Mouse (Mus musculus) neural tube, embryonic 14.5 days (tissue): ENCODE measurements around the gene Timm13. TPM values are rescaled to one million over a fixed set of nuclear protein-coding genes. Genes with fewer than 3 reads are reported as not detected.
A peak's percentile ranks its signal among the peaks of the same experiment; 100 is the strongest.

ENCODE experiments used
- ATAC-seq: fragments of 200-750 bp; cut with Nextera tagmentation; 2 replicates; pipeline ENCODE4 v1.8.0; 2017; ENCODE audit warnings: low read depth, mild to moderate bottlenecking, moderate TSS enrichment, moderate library complexity
- H3K27ac ChIP-seq: fragments of 300-500 bp; sonication (generic); 2 replicates; pipeline ENCODE4 v1.5.1; 2014; ENCODE audit warnings: low read depth, mild to moderate bottlenecking, control low read depth, low read length, moderate library complexity, mixed read lengths
- H3K27me3 ChIP-seq: fragments of 300-500 bp; sonication (generic); 2 replicates; pipeline ENCODE4 v1.6.1; 2014; ENCODE audit warnings: low read length; ENCODE audit not compliant: control insufficient read depth, insufficient read depth
- H3K36me3 ChIP-seq: fragments of 300-500 bp; sonication (generic); 2 replicates; pipeline ENCODE4 v1.6.1; 2014; ENCODE audit warnings: low read length, mixed read lengths; ENCODE audit not compliant: control insufficient read depth, insufficient read depth
- H3K4me1 ChIP-seq: fragments of 300-500 bp; sonication (generic); 2 replicates; pipeline ENCODE4 v1.6.1; 2014; ENCODE audit warnings: low read length; ENCODE audit not compliant: control insufficient read depth, insufficient read depth
- H3K4me2 ChIP-seq: fragments of 300-500 bp; sonication (generic); 2 replicates; pipeline ENCODE4 v1.6.1; 2014; ENCODE audit warnings: mild to moderate bottlenecking, low read depth, low read length, control low read depth
- H3K4me3 ChIP-seq: fragments of 300-500 bp; sonication (generic); 2 replicates; pipeline ENCODE4 v1.5.1; 2014; ENCODE audit warnings: low read depth, low read length, control low read depth, mixed read lengths
- H3K9ac ChIP-seq: fragments of 300-500 bp; sonication (generic); replicated peaks from 2 replicates; pipeline ENCODE4 v1.6.1; 2014; ENCODE audit warnings: low read depth, mild to moderate bottlenecking, control low read depth, low read length, mixed read lengths
- H3K9me3 ChIP-seq: fragments of 300-500 bp; sonication (generic); 2 replicates; pipeline ENCODE4 v1.6.1; 2016; ENCODE audit warnings: low read length; ENCODE audit not compliant: control insufficient read depth
- WGBS: fragments of 180-500 bp; shearing (Covaris S2); extraction: QIAGEN DNeasy Blood & Tissue Kit; methylation state at CpG from one replicate; pipeline ENCODE4 v1.1.7; 2014; 5-methylcytosine and 5-hydroxymethylcytosine counted together
- polyA plus RNA-seq: library from polyadenylated mRNA; unstranded; fragments of >200 nt; fragmentation: Nextera tagmentation; extraction: Ambion mirVana; gene quantifications from 2 replicates; pipeline ENCODE4 v1.2.1, GENCODE M21; 2014

Timm13 gene
- 337 and 352 TPM in 2 replicates for polyA plus RNA-seq

DNA sequence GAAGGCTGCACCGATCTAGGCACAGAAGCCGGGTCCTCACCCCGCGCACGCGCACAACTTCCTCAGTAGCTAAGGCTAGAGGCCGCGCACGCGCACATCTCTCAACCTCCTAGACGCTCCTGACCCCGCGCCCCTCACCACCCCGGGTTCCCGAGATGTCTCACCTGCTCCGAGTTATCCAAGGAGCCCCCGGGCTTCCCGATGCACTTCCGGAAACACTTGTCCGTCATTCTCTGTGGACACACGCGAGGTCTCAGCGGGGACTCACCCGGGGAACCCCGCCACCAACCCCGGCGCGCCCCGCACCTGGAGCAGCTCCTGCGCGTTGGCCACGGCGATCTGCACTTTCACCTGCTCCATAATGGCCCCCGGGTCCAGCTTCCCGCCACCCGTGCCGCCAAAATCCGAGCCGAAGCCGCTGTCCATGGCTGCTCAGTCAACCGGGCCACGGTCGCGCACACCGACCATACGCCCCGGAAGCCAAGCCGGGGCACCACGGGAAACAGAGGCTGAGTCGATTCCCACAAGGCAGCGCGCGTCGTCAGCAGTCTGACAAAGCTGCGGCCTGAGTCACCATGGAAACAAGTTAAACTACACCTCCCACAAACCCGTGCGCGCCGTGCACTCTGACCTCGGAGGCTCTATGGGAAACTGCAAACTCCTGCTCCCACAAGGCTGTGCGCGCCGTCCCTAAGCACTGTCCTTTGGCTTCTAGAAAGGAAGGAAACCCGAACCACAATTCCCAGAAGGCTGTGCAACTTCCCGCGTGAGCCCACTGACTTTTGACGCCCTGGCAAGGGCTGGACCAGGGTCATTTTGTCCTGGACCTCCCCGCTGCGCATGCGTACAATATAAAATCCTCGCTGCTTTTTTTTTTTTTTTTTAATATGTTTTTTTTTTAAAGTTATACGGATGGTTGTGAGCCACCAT is at the start of gene Timm13:
TSS of gene Timm13 (minus strand) at position 652 of the 930 bp plus-strand sequence.
- under 1% methylated on average over 72 of the region's 72 CpGs for WGBS
- peaks cover 41% of the 10 kb centered on the region for H3K36me3 ChIP-seq

DNA sequence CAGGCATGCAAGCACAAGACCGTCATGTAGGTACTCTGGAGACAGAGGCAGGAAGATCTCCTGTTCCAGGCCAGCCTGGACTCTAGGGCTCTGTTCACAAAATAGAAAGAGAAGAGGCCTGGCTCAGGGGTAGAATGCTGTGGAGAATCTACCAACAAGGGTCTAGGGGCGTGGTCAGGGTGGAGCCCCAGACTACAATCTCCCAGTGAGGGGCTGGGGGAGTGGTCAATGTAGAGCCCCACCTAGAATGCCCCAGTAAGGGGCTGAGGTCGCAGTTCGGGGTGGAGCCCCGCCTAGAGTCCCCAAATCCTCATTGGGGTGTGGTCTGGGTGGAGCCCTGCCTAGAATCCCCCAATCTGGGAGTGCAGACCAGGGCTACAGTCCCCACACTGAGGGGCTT is 49.5 kb upstream of the Timm13 start:
- H3K27me3 ChIP-seq = no peaks in the 10 kb centered on the region
- ATAC-seq = no peak
- H3K4me2 ChIP-seq = no peak overlapping the region
- no peaks in the 10 kb centered on the region for H3K36me3 ChIP-seq
- no peak overlapping the region for H3K27ac ChIP-seq
- no peak overlapping the region for H3K9ac ChIP-seq
- no peak overlapping the region for H3K4me3 ChIP-seq
- no peaks in the 10 kb centered on the region for H3K4me1 ChIP-seq
- WGBS = 37% methylated on average over 5 of the region's 5 CpGs
- H3K9me3 ChIP-seq = no peaks in the 10 kb centered on the region

More for the DNA sequence above, at the start of gene Timm13:
- Histone ChIP-seq H3K27me3 (no peaks in the 10 kb centered on the region), H3K9ac (peak within 1 kb of the TSS; percentile 66), H3K4me2 (peak within 1 kb of the TSS; percentile 93), H3K27ac (peak within 1 kb of the TSS; percentile 69), H3K4me3 (peak within 1 kb of the TSS; percentile 47), H3K9me3 (no peaks in the 10 kb centered on the region), H3K4me1 (peaks cover 19% of the 10 kb centered on the region)
- ATAC-seq = peak; percentile 95

DNA sequence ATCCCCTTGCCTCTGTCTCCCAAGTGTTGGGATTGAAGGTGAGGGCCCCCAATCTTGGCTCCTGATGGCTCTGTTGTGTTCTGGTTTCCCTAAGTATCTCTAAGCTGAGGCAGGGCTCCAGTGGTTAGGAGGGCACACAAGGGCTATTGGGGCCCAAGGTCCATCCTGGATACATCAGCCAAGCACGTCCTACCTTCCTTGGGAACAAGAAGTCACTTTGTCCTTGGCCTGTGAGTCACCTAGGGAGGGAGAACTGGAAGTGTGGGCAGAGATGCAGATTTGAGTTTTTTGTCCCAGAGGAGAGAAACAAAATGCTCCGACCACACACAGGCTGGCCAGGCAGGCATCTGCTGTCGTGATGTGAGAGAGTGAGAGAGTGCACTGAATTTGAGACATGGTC is 48.3 kb upstream of the Timm13 start:
- H3K27ac ChIP-seq = no peak overlapping the region
- H3K4me1 ChIP-seq = no peaks in the 10 kb centered on the region
- 85% methylated on average over 3 of the region's 3 CpGs for WGBS
- no peak for ATAC-seq
- H3K9me3 ChIP-seq = no peaks in the 10 kb centered on the region
- no peak overlapping the region for H3K4me3 ChIP-seq
- no peaks in the 10 kb centered on the region for H3K27me3 ChIP-seq
- no peak overlapping the region for H3K4me2 ChIP-seq
- H3K36me3 ChIP-seq = no peaks in the 10 kb centered on the region
- H3K9ac ChIP-seq = no peak overlapping the region

DNA sequence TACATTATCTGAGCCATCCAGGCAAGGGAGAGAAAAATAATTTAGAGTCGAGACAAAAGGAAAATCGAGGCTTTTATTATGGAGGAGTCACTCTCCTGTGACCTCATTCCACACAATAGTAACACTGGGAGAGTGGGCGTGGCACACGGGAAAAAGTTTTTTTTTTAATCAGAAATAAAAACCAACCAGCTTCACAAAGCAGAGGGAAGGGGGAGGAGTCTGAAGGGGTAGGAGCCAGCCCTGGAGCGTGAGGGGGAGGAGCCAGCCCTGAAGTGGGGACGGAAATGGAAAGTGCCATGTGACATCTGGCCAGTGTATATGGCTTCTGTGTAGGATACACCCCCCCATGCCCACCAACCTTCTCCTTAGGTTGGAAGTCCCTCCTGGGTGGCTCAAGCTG is 47.8 kb upstream of the Timm13 start:
- Histone ChIP-seq H3K9me3 (no peaks in the 10 kb centered on the region), H3K27me3 (no peaks in the 10 kb centered on the region), H3K9ac (no peak overlapping the region), H3K4me2 (no peak overlapping the region), H3K27ac (no peak overlapping the region), H3K36me3 (no peaks in the 10 kb centered on the region), H3K4me3 (no peak overlapping the region), H3K4me1 (no peaks in the 10 kb centered on the region)
- no peak for ATAC-seq
- 34% methylated on average over 6 of the region's 6 CpGs for WGBS

DNA sequence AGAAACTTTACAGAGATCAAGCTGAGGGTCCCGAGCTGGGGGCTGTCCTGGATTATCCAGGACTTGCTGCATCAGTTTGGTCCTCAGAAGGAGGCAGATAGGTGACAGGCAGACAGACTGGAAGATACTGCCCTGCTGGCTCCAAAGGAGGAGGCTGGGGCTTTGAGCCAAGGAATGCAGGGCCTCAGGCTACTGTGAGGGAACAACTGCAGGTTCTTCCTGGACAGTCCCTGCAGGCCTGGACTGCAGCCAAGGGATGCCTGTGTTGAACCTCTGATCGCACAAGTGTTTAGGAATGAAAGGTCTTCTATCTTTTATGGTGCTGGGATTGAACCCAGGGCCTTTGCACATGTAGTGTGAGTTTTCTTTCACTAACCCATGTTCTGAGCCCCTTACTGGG is 47.0 kb upstream of the Timm13 start:
- Histone ChIP-seq H3K9ac (0 out of 2 replicates have a peak overlapping the region, but pooled peaks have one; percentile 16), H3K9me3 (no peaks in the 10 kb centered on the region), H3K27me3 (no peaks in the 10 kb centered on the region), H3K4me2 (no peak overlapping the region), H3K4me1 (no peaks in the 10 kb centered on the region), H3K4me3 (no peak overlapping the region), H3K27ac (no peak overlapping the region), H3K36me3 (no peaks in the 10 kb centered on the region)
- ATAC-seq = no peak
- 52% methylated on average over 2 of the region's 2 CpGs for WGBS

DNA sequence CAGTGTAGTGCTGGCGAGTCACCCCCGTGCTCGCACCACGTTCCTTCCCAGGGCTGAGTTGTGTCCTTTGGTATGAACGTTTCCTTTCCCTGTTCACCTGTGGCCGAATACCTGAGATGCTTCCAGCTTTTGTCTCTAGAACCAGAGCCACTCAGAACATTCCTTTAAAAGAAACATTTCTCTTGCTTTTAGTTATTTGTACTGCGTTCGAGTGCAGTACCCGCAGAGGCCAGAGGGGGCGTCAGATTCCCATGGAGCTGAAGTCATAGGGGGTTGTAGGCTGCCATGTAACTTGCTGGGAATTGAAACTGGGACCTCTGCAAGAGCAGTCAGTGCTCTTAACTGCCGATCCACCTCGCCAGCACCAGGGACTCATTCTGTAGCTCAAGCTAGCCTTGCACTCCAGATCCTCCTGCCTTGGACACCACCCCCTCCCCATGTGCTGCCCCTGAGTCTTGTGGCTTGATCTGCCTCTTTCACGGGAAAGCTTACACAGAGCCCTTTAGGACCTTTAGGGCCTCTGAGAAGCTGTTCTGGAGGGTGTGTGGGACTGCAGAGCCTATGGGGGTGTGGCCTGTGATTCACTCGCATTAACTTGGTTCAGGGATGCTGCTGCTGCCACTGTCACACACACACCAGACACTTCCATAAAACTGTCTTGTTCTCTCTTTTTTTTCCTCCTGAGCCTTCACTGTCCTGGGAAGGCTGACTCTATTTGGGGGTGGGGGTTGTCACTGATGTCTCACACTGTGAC is 46.1 kb upstream of the Timm13 start:
- H3K9ac ChIP-seq = no peak overlapping the region
- H3K4me3 ChIP-seq = no peak overlapping the region
- 69% methylated on average over 14 of the region's 14 CpGs for WGBS
- no peaks in the 10 kb centered on the region for H3K27me3 ChIP-seq
- H3K36me3 ChIP-seq = no peaks in the 10 kb centered on the region
- H3K9me3 ChIP-seq = no peaks in the 10 kb centered on the region
- no peak overlapping the region for H3K4me2 ChIP-seq
- H3K27ac ChIP-seq = no peak overlapping the region
- no peaks in the 10 kb centered on the region for H3K4me1 ChIP-seq
- ATAC-seq = no peak

DNA sequence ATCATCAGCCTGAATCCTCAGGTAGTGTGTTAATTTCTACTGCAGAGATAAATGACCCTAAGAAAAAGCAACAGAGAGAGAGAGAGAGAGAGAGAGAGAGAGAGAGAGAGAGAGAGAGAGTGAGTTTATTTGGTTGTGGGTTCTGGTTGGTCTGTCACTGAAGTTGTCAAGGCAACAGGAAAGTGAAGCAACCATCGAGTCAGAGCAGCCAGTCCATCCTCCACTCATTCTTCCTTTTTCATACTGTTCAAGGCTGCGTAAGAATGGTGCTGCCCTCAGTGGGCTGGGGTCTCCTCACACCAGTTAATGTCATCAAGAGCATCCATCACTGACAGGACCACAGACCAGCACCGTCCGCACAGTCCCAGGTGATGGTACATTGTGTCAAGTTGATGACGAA is 43.5 kb upstream of the Timm13 start:
- no peak for ATAC-seq
- Histone ChIP-seq H3K9ac (no peak overlapping the region), H3K27ac (no peak overlapping the region), H3K4me3 (no peak overlapping the region), H3K4me1 (peaks cover 11% of the 10 kb centered on the region; the same call in 1 of the 2 replicates), H3K9me3 (no peaks in the 10 kb centered on the region), H3K27me3 (no peaks in the 10 kb centered on the region), H3K36me3 (no peaks in the 10 kb centered on the region), H3K4me2 (no peak overlapping the region)
- 80% methylated on average over 5 of the region's 5 CpGs for WGBS

DNA sequence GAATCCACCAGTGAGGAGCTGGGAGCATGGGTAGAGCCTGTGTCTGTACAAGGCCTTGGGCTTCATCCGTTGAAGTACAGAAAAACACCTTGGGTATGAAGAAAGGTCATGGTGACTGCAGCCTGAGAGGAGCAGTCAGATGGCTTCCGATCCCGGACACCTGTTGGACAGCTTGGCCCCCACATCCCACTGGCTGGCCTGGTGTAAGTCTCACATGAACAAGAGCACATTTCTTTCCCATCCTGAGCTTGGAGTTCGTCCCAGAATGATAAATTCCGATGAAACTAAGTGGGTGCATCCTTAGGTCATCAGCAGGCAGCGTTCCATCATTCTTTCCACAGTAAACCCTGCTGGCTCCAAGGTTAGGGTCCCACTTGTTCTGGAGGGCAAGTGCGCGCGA is 42.9 kb upstream of the Timm13 start:
- Histone ChIP-seq H3K9ac (no peak overlapping the region), H3K9me3 (no peaks in the 10 kb centered on the region), H3K4me2 (no peak overlapping the region), H3K27ac (no peak overlapping the region), H3K4me1 (peaks cover 15% of the 10 kb centered on the region; the same call in 1 of the 2 replicates), H3K27me3 (no peaks in the 10 kb centered on the region), H3K4me3 (no peak overlapping the region), H3K36me3 (no peaks in the 10 kb centered on the region)
- no peak for ATAC-seq
- WGBS = 85% methylated on average over 9 of the region's 9 CpGs

DNA sequence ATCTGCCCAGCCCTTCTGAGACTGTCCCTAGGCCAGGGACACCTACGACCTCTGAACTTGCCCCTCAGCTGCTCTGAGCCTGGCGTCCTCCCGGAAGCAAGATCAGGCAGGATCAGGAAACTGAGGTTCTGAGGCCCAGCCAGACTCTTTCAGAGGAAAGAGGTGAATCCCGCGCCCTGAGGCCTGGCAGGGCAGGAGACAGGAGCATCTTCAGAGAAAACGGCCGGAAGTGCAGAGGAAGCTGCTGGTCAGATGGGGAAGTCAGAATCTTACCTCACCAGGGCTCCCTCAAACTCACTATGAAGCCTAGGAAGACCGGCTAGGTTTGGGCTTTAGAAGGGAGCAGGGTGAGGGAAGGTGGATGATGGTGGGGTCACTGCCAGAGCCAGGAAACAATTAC is 42.1 kb upstream of the Timm13 start:
- ATAC-seq = no peak
- no peak overlapping the region for H3K27ac ChIP-seq
- no peaks in the 10 kb centered on the region for H3K9me3 ChIP-seq
- H3K9ac ChIP-seq = no peak overlapping the region
- H3K4me1 ChIP-seq = peaks cover 21% of the 10 kb centered on the region; the same call in 1 of the 2 replicates
- H3K27me3 ChIP-seq = no peaks in the 10 kb centered on the region
- H3K36me3 ChIP-seq = no peaks in the 10 kb centered on the region
- WGBS = 65% methylated on average over 8 of the region's 8 CpGs
- H3K4me2 ChIP-seq = no peak overlapping the region
- H3K4me3 ChIP-seq = no peak overlapping the region
